Mouse (Mus musculus): ENCODE measurements around the gene Syap1. TPM values are rescaled to one million over a fixed set of nuclear protein-coding genes. Genes with fewer than 3 reads are reported as not detected.
A peak's percentile ranks its signal among the peaks of the same experiment; 100 is the strongest.

The Syap1 gene
- 48.9 and 50.3 TPM in 2 replicates for polyA plus RNA-seq (2014; fragmentation: Nextera tagmentation; extraction: Ambion mirVana)

- no peak within 1 kb of the TSS for H3K27ac ChIP-seq (replicated peaks; ENCODE audit: low read depth, low read length)
These were observed at the start of gene Syap1 for GRCm38 (mm10) chrX:162887931-162888511. TSS of gene Syap1 (minus strand) at chrX:162888447.

GRCm38 (mm10) chrX:162931467-162931866 is 43.2 kb upstream of the Syap1 start:
- H3K4me1 ChIP-seq (ENCODE audit: control insufficient read depth, insufficient read depth, low read length) = no peaks in the 10 kb centered on the region
- no peaks in the 10 kb centered on the region; the same call in 1 of the 2 replicates for H3K36me3 ChIP-seq (ENCODE audit: control insufficient read depth, insufficient read depth, low read length)
- no peak for ATAC-seq (ENCODE audit: insufficient number of reproducible peaks, low FRiP score, low TSS enrichment, low read depth)
- no peak overlapping the region for H3K4me2 ChIP-seq (ENCODE audit: low read depth, severe bottlenecking)
- no peaks in the 10 kb centered on the region for H3K9me3 ChIP-seq (ENCODE audit: control insufficient read depth, low read length)
- H3K4me3 ChIP-seq (ENCODE audit: low read depth, low read length) = no peak overlapping the region
- 83% methylated on average over 2 of the region's 2 CpGs for WGBS
- no peaks in the 10 kb centered on the region for H3K27me3 ChIP-seq (ENCODE audit: control insufficient read depth, insufficient read depth, low read length)
- H3K9ac ChIP-seq (ENCODE audit: low read length) = no peak overlapping the region
- DNase-seq (ENCODE audit: low spot score) = no peak
- H3K27ac ChIP-seq (replicated peaks; ENCODE audit: low read depth, low read length) = no peak overlapping the region

More at GRCm38 (mm10) chrX:162887931-162888511, at the start of gene Syap1:
- ATAC-seq (ENCODE audit: insufficient number of reproducible peaks, low FRiP score, low TSS enrichment, low read depth) (peak; percentile 86), DNase-seq (ENCODE audit: low spot score) (peak; percentile 83)
- Histone ChIP-seq H3K9me3 (ENCODE audit: control insufficient read depth, low read length) (no peaks in the 10 kb centered on the region), H3K36me3 (ENCODE audit: control insufficient read depth, insufficient read depth, low read length) (no peaks in the 10 kb centered on the region), H3K9ac (ENCODE audit: low read length) (peak within 1 kb of the TSS; percentile 75), H3K27me3 (ENCODE audit: control insufficient read depth, insufficient read depth, low read length) (no peaks in the 10 kb centered on the region), H3K4me1 (ENCODE audit: control insufficient read depth, insufficient read depth, low read length) (no peaks in the 10 kb centered on the region), H3K4me3 (ENCODE audit: low read depth, low read length) (peak within 1 kb of the TSS; percentile 64), H3K4me2 (ENCODE audit: low read depth, severe bottlenecking) (peak within 1 kb of the TSS; percentile 43; the same call in 1 of the 2 replicates)
- 22% methylated on average over 42 of the region's 47 CpGs for WGBS

- Histone ChIP-seq H3K9me3 (ENCODE audit: control insufficient read depth, low read length) (no peaks in the 10 kb centered on the region), H3K36me3 (ENCODE audit: control insufficient read depth, insufficient read depth, low read length) (no peaks in the 10 kb centered on the region), H3K27ac (replicated peaks; ENCODE audit: low read depth, low read length) (no peak overlapping the region), H3K4me2 (ENCODE audit: low read depth, severe bottlenecking) (no peak overlapping the region), H3K4me3 (ENCODE audit: low read depth, low read length) (no peak overlapping the region), H3K27me3 (ENCODE audit: control insufficient read depth, insufficient read depth, low read length) (no peaks in the 10 kb centered on the region), H3K4me1 (ENCODE audit: control insufficient read depth, insufficient read depth, low read length) (no peaks in the 10 kb centered on the region), H3K9ac (ENCODE audit: low read length) (no peak overlapping the region)
- WGBS = 92% methylated on average over 8 of the region's 8 CpGs
- ATAC-seq (ENCODE audit: insufficient number of reproducible peaks, low FRiP score, low TSS enrichment, low read depth) (no peak), DNase-seq (ENCODE audit: low spot score) (no peak)
These were observed 33.4 kb upstream of the Syap1 start for GRCm38 (mm10) chrX:162921487-162922125.

GRCm38 (mm10) chrX:162915697-162916096 is 27.4 kb upstream of the Syap1 start:
- H3K9ac ChIP-seq (ENCODE audit: low read length) = no peak overlapping the region
- H3K4me1 ChIP-seq (ENCODE audit: control insufficient read depth, insufficient read depth, low read length) = no peaks in the 10 kb centered on the region
- ATAC-seq (ENCODE audit: insufficient number of reproducible peaks, low FRiP score, low TSS enrichment, low read depth) (no peak), DNase-seq (ENCODE audit: low spot score) (peak; percentile 63)
- 38% methylated on average over 5 of the region's 5 CpGs for WGBS
- no peak overlapping the region for H3K4me3 ChIP-seq (ENCODE audit: low read depth, low read length)
- no peaks in the 10 kb centered on the region for H3K9me3 ChIP-seq (ENCODE audit: control insufficient read depth, low read length)
- no peaks in the 10 kb centered on the region for H3K27me3 ChIP-seq (ENCODE audit: control insufficient read depth, insufficient read depth, low read length)
- no peak overlapping the region for H3K27ac ChIP-seq (replicated peaks; ENCODE audit: low read depth, low read length)
- H3K4me2 ChIP-seq (ENCODE audit: low read depth, severe bottlenecking) = no peak overlapping the region
- H3K36me3 ChIP-seq (ENCODE audit: control insufficient read depth, insufficient read depth, low read length) = no peaks in the 10 kb centered on the region

- Histone ChIP-seq H3K9me3 (ENCODE audit: control insufficient read depth, low read length) (no peaks in the 10 kb centered on the region), H3K4me2 (ENCODE audit: low read depth, severe bottlenecking) (no peak overlapping the region), H3K27me3 (ENCODE audit: control insufficient read depth, insufficient read depth, low read length) (no peaks in the 10 kb centered on the region), H3K4me3 (ENCODE audit: low read depth, low read length) (no peak overlapping the region), H3K4me1 (ENCODE audit: control insufficient read depth, insufficient read depth, low read length) (no peaks in the 10 kb centered on the region), H3K27ac (replicated peaks; ENCODE audit: low read depth, low read length) (no peak overlapping the region), H3K9ac (ENCODE audit: low read length) (no peak overlapping the region), H3K36me3 (ENCODE audit: control insufficient read depth, insufficient read depth, low read length) (no peaks in the 10 kb centered on the region; the same call in 1 of the 2 replicates)
- DNase-seq (ENCODE audit: low spot score) (no peak), ATAC-seq (ENCODE audit: insufficient number of reproducible peaks, low FRiP score, low TSS enrichment, low read depth) (no peak)
- 92% methylated on average over 3 of the region's 3 CpGs for WGBS
These were observed 25.4 kb upstream of the Syap1 start for GRCm38 (mm10) chrX:162913651-162914050.

- 69% methylated on average over 3 of the region's 3 CpGs for WGBS
These were observed 19.3 kb upstream of the Syap1 start for GRCm38 (mm10) chrX:162907554-162907953.

GRCm38 (mm10) chrX:162902040-162902734 is 13.9 kb upstream of the Syap1 start:
- Histone ChIP-seq H3K27me3 (ENCODE audit: control insufficient read depth, insufficient read depth, low read length) (0 out of 2 replicates have a peak, but pooled peaks cover 3% of the 10 kb centered on the region), H3K9me3 (ENCODE audit: control insufficient read depth, low read length) (no peaks in the 10 kb centered on the region), H3K36me3 (ENCODE audit: control insufficient read depth, insufficient read depth, low read length) (no peaks in the 10 kb centered on the region), H3K9ac (ENCODE audit: low read length) (peak overlapping the region; percentile 70), H3K4me3 (ENCODE audit: low read depth, low read length) (peak overlapping the region; percentile 53), H3K4me1 (ENCODE audit: control insufficient read depth, insufficient read depth, low read length) (no peaks in the 10 kb centered on the region), H3K4me2 (ENCODE audit: low read depth, severe bottlenecking) (peak overlapping the region; percentile 49), H3K27ac (replicated peaks; ENCODE audit: low read depth, low read length) (no peak overlapping the region)
- peak; percentile 45 for ATAC-seq (ENCODE audit: insufficient number of reproducible peaks, low FRiP score, low TSS enrichment, low read depth)
- peak; percentile 30 for DNase-seq (ENCODE audit: low spot score)
- 21% methylated on average over 29 of the region's 29 CpGs for WGBS

More at GRCm38 (mm10) chrX:162907554-162907953, 19.3 kb upstream of the Syap1 start:
- Histone ChIP-seq H3K4me2 (ENCODE audit: low read depth, severe bottlenecking) (no peak overlapping the region), H3K4me1 (ENCODE audit: control insufficient read depth, insufficient read depth, low read length) (no peaks in the 10 kb centered on the region), H3K9me3 (ENCODE audit: control insufficient read depth, low read length) (no peaks in the 10 kb centered on the region), H3K27me3 (ENCODE audit: control insufficient read depth, insufficient read depth, low read length) (no peaks in the 10 kb centered on the region), H3K36me3 (ENCODE audit: control insufficient read depth, insufficient read depth, low read length) (no peaks in the 10 kb centered on the region; the same call in 1 of the 2 replicates), H3K9ac (ENCODE audit: low read length) (no peak overlapping the region), H3K4me3 (ENCODE audit: low read depth, low read length) (no peak overlapping the region), H3K27ac (replicated peaks; ENCODE audit: low read depth, low read length) (no peak overlapping the region)
- DNase-seq (ENCODE audit: low spot score) (no peak), ATAC-seq (ENCODE audit: insufficient number of reproducible peaks, low FRiP score, low TSS enrichment, low read depth) (no peak)

GRCm38 (mm10) chrX:162901371-162902039 is 13.3 kb upstream of the Syap1 start:
- H3K27me3 ChIP-seq (ENCODE audit: control insufficient read depth, insufficient read depth, low read length) = 0 out of 2 replicates have a peak, but pooled peaks cover 3% of the 10 kb centered on the region
- peak overlapping the region; percentile 49 for H3K4me2 ChIP-seq (ENCODE audit: low read depth, severe bottlenecking)
- H3K4me1 ChIP-seq (ENCODE audit: control insufficient read depth, insufficient read depth, low read length) = no peaks in the 10 kb centered on the region
- DNase-seq (ENCODE audit: low spot score) = peak; percentile 57
- peak; percentile 91 for ATAC-seq (ENCODE audit: insufficient number of reproducible peaks, low FRiP score, low TSS enrichment, low read depth)
- no peaks in the 10 kb centered on the region for H3K36me3 ChIP-seq (ENCODE audit: control insufficient read depth, insufficient read depth, low read length)
- peak overlapping the region; percentile 70 for H3K9ac ChIP-seq (ENCODE audit: low read length)
- H3K27ac ChIP-seq (replicated peaks; ENCODE audit: low read depth, low read length) = no peak overlapping the region
- 24% methylated on average over 25 of the region's 25 CpGs for WGBS
- peak overlapping the region; percentile 53 for H3K4me3 ChIP-seq (ENCODE audit: low read depth, low read length)
- no peaks in the 10 kb centered on the region for H3K9me3 ChIP-seq (ENCODE audit: control insufficient read depth, low read length)
